Mouse (Mus musculus) large intestine, adult 2 months (tissue): ENCODE measurements around the gene Pard3. TPM values are rescaled to one million over a fixed set of nuclear protein-coding genes. Genes with fewer than 3 reads are reported as not detected.

Experiments
- DNase-seq: peaks from one replicate; pipeline ENCODE4 v3.0.0-alpha.2; 2012; ENCODE audit warnings: low read depth, low spot score
- WGBS: fragments of 180-500 bp; shearing (Covaris S2); methylation state at CpG from one replicate; pipeline ENCODE4 v1.1.7; 2018; 5-methylcytosine and 5-hydroxymethylcytosine counted together
- polyA plus RNA-seq: library from polyadenylated mRNA; depleted of rRNA; stranded (reverse); fragments of >200 nt; gene quantifications from 2 replicates; pipeline ENCODE4 v1.2.3, GENCODE M21; 2012

Gene Pard3
- polyA plus RNA-seq, 1 experiment = 19.0 TPM

DNA sequence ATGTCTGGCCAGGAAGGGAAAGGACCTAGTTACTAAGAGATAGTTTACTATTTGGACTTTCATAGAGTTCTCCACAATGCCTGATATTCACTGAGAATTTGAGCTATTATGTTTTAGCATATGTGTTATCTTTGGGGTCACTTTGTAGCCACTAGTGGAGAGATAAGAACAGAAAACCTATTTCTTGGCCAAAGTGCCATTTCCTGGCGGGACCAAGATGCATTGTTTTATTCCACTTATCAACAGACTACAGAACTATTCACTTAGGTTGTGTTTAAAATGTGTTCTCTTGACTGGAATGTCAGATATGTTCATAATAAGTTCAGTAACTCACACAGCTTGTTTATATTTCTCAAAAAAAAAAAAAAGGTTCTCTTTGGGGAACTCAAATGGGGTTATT is 441.6 kb downstream of the Pard3 start:
- DNase-seq = no peak
- WGBS = 92% methylated on average over 1 of the region's 1 CpGs

DNA sequence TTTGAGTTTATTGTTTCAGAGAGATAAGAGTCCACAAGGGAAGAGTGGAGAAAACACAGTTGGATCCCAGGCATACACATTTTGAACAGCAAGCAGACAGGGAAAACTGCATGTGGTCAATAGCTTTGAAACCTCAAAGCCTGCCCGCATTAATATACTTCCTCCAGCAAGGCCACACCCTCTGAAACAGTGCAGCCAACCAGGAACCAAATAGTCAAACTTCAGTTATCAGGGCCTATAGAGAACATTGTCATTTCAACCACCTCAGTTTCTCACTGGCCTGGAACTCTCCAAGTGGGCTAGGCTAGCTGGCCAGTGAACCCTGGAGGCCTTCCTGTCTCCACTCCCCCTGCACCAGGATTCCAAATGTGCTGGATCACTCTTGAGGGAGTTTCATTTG is 442.6 kb downstream of the Pard3 start:
- WGBS = 57% methylated on average over 1 of the region's 1 CpGs
- no peak for DNase-seq

DNA sequence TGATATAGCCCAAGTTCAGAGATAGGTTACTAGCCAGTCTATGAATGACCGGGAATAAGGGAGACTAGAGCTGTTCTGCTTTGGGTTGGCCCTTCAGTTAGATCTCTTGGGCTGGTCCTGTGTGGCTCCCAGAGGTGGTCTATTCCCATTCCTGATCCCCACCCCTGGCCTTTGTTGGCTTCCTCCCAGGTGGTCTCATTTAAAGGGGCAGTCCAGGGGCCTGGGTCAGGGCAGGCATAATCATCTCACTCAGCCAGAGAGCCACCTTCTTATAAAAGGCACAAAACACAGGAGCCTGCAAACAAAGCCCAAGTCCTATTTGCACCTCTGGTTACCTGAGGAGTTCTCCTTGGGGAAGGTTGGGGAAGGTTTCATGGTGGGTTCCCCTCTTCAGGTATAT is 447.6 kb downstream of the Pard3 start:
- DNase-seq = no peak
- WGBS = 97% methylated on average over 1 of the region's 1 CpGs

DNA sequence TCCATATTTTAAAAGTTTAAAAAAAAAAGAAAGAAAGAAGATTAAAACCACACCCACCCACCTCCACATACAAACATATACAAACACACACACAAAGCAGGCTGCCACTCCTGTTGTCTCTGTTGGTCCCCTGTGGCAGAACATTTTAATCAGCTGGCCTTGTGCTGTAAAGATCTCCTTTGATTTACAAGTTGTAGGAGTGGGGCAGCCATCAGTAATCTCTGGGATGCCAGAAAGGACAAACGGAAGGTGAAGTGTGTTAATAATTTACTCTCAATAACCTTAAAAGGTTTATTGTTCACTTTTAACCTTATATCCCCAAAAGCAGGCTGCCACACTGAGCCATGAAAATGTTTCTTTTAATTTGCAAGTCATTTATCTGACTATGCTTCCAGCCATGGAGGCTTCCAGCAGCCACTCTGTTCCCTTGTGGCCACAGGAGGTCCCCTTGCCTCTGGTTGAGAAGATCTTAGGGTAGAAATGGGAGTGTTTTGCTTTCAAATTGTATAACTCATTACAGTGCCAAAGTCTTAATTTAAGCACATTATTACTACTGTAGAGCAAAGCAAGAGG is 448.4 kb downstream of the Pard3 start:
- 20% methylated on average over 1 of the region's 1 CpGs for WGBS
- no peak for DNase-seq

DNA sequence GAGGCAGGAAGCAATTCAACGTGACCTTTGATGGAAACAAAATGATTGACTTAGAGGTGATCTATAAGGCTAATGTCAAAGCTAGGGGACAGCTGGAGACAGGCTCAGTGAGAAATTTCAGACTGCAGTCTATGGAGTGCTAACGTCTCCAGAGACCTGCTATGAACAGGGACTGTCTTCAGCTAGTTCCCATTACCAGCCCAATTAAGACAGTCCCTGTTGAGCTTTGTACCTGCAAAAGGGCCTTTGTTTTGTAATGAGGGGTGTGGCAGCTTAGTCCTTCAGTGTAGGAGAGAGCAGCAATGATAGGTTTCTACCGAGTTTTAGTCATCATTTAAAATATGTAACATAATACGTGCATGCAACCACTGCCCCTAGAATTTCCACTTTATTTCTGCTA is 448.9 kb downstream of the Pard3 start:
- peak; percentile 45 for DNase-seq
- 37% methylated on average over 4 of the region's 4 CpGs for WGBS

DNA sequence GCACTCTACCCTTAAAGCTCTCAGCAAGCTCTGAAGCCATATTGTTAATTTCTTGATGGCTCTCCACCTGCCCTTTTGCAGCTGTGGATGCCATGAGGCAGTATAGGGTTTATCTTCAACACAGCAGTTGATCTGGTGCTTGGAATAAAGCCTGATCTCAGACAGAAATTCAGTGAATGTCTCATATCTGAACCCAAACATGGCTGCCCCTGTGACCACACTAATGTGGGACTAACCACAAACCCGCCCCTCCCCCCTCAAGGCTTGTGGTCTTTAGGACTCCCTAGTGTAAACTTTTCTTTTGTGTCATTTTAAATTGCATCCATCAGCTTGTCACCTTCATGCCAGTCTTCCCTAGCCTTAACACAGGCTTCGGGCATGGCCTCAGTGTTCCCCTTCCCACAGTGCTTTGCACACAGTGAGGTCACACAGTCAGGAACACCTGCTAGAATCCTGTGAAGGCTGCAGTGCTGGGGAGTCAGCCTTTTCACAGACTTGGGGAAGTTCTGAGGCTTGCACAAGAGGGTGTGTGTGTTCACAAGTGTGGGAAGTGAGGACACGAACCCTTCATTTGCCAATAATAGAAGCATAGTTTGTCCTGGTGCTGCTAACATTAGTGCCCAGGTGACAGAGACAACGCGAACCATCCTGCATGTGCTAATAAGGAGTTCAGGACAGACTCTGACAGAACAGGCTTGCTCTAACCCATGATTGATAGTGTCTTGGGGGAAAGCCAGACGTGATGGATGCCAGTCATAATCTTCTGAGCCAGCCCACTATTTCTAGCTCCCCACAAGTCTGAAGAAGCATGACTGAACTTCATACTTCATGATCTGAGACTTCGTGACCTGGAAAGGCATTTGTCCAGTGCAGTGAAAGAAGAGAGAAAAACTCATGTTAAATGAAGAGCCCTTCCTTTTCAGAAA is 451.4 kb downstream of the Pard3 start:
- WGBS = 66% methylated on average over 7 of the region's 7 CpGs
- no peak for DNase-seq

DNA sequence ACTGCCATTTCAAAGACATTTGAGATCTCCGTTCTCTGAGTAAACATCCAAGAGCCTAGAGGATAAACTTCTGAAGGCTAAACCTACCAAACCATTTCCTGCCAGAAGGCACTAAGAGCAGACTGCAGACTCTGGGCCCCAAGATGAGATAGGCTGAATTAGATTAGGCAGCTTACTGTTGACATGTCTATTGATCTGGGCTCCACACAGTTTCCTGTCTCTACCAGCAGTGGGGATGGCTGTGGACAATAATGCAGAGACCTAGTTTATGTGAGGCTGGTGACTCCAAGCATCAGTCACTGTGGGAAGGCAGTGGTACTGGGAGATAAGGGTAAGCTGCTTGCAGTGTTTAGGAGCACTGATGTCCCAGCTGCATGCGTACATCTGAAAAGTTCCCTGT is 452.4 kb downstream of the Pard3 start:
- WGBS = 58% methylated on average over 2 of the region's 2 CpGs
- DNase-seq = no peak

DNA sequence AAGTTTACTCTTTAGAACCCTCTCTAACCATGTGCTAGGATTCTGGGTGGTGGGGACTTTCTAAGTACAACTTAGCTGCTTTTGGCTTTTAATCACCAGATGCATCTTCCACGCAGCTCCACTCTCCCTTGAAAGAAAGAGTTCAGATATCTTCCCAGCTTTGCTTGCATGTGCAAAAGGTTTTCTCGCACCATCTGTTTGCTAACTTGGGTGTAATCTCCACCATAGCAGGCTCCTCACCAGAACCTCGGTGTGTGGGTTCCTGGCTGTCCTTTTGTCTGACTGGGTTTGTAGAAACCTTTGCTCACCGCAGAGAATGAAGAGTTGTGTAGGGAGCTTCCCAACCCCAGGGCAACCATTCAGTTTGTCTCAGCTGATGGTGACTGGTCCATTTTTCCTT is 462.0 kb downstream of the Pard3 start:
- no peak for DNase-seq
- 84% methylated on average over 4 of the region's 4 CpGs for WGBS

DNA sequence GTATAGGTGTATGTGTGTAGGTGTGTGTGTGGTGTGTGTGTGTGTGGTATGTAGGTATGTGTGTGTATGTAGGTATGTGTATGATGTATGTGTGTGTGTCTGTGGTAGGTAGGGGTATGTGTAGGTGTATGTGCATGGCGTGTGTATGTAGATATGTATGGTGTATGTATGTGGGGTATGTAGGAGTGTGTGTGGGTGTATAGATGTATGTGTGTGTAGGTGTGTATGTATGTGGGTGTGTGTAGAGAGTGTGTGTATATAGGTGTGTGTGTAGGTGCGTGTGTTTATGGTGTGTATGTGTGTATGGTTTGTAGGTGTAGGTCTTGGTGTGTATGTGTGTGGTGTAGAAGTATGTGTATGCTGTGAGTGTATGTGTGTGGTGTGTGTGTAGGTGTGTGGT is 464.6 kb downstream of the Pard3 start:
- 100% methylated on average over 2 of the region's 2 CpGs for WGBS
- DNase-seq = no peak

DNA sequence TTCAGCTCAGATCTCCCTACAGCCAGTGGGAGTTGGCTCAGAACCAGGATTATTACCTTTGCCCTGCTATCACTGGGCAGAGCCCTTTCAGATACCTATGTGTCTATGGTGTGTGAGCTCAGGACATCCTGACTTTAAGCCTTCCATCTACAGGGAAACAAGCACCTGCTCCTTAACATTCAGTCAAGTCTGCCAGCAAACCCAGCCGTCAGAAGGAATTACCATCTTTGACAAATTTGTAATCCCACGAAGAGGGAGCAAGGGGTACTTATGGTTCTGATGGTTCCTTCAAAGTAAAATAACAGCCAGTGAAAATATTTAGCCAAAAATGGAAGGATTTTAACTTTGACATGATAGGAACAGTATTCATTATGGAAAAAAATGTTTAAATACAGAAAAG is 466.1 kb downstream of the Pard3 start:
- no peak for DNase-seq
- WGBS = 69% methylated on average over 2 of the region's 2 CpGs

DNA sequence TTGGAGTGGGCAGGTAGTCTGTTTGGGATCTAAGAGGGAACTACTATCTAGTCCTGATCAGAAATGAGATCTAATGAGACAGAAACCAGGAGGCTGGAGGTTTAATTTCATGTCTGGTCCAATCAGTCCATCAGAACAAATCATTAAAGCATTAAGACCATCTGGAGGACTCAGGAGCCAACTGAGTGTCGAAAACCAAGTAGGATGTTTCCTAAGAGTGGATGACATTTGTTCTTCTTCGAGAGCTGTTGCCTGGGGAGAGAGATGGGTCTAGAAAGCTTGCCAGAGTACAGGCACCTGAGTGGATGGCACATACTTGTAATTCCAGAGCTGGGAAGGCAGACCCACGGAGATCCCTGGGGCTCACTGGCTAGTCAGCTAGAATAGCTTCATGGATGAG is 468.2 kb downstream of the Pard3 start:
- no peak for DNase-seq
- 81% methylated on average over 3 of the region's 3 CpGs for WGBS

DNA sequence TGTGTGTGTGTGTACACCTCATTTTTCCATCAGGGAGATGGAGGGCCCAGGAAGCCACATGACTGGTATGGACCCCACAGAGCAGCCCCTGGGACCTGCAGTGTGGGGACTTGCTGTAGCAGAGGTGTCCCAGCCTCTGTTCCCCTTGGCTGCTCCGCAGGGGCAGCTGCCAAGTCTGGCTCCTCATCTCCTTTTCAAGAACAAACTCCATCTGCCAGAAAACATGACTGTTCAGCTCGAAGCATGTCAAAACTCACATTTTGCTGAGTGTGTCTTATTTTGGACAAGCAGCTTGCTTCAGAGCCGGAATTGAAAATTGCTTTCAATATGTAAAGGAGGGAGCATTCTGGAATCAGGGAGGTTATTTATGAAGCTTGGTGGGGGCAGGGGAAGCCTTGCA is 471.1 kb downstream of the Pard3 start:
- DNase-seq = no peak
- WGBS = 74% methylated on average over 3 of the region's 3 CpGs

DNA sequence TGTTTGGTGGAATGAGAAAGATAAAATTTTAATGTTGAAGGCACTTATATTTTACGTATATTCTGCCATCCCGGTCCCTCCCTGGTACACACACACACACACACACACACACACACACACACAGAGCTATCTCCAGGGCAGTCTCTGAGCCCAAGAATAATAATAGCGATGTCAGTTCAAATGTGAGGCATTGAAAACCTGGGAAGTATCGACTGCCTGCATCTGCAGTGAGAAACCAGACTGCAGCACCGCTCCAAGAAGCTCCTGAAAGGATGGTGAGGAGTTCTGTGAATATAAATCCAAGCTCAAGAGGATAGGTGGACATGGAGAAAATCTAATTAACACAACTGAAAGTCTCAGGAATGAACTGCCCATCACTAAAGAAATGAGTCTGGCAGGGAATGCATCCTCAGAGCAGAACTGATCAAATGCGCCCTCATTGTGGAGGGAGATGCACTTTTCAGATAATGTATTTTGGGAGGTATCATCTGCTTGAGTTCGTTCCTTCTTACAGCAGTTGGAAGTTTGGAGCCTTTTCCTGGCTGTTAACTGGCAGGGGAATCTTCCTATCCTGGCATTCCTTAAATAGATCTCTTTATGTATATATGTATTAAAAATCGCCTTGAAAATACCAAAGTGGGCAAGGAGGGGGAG is 471.6 kb downstream of the Pard3 start:
- WGBS = 92% methylated on average over 8 of the region's 8 CpGs
- DNase-seq = no peak

DNA sequence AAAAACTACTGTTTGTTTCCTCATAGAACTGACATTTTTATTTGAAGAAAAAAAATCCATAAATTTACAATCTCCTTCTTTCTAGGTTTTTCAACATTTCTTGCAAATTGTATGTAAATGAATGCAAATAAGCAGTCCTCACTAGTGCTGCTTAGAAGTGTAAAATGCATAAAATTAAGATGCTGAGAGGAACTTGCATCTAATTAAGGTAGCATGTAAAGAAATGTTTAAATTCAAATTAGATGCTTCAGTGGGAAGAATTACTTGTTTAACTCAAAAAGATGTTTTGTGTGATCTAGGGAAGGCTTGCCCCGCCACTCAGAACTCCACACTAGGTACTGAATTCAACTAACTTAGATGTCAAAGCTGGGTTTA is 472.1 kb downstream of the Pard3 start:
- WGBS = 96% methylated on average over 1 of the region's 1 CpGs

DNA sequence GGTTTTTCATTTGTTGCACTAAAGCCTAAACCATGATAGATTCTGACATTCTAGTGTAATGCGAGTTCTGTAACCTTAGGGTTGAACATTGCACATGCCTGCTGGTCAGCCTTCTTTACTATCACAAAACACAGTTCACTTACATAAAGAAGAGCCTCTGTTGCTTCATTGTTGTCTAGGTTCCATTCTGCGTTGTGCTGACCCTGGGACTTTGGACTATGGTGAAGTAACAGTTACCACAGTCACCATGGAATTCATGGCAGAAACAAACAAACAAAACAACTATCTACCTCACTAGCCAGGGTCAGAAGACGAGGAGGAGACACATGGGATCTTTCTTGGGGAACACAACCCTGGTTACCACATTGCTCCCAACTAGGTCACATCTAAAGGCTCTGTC is 476.1 kb downstream of the Pard3 start:
- no peak for DNase-seq
- 60% methylated on average over 3 of the region's 3 CpGs for WGBS

More for the DNA sequence above, 472.1 kb downstream of the Pard3 start:
- DNase-seq = no peak

DNA sequence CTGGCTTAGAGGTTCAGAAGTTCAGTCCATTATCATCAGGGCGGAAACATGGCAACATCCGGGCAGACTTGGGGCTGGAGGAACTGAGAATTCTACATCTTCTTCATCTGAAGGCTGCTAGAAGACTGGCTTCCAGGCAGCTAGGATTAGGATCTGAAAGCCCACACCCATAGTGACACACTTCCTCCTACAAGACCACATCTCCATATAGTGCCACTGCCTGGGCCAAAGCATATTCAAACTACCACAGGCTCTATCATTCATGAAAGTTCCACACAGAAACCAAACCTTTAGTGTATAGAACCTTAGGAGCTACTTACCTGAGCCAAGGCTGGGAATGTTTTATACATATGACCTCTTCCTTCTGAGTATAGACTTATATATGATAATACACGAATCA is 476.6 kb downstream of the Pard3 start:
- WGBS = 92% methylated on average over 3 of the region's 3 CpGs
- no peak for DNase-seq

DNA sequence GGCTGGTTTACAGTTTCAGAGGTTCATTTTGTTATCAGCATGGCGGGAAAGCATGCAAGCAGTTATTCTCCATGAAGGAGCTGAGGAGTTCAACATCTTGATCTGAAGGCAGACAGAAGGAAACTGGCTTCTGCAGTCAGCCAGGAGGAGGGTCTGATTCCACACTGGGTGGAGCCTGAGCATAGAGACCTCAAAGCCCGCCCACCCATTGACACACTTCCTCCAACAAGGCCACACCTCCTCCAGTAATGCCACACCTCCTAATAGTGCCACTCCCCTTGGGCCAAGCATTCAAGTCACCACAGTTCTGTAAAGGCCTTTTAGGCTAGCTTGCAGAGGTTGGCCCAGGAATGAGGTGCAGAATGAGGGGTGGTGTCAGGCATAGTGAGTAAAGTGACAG is 478.5 kb downstream of the Pard3 start:
- DNase-seq = no peak
- 90% methylated on average over 2 of the region's 2 CpGs for WGBS

DNA sequence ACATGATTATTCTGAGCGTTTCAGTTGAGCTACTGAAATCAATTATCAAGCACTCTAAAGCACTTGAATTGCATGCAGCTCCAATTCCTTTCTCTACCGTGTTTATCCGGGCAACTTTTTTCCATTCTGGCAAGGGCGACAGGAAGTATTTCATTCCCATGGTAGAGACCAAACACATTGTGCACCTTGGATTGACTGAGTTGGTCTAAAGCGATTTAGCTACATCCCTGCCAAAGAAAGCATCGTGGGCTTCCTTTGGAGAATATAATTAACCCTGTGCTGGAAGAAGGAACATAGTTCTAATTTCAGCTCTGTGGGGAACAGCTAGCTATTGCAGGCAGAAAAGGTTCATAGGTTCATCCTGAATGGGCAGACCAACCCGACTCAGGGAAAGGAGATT is 480.0 kb downstream of the Pard3 start:
- no peak for DNase-seq
- WGBS = 68% methylated on average over 7 of the region's 7 CpGs

DNA sequence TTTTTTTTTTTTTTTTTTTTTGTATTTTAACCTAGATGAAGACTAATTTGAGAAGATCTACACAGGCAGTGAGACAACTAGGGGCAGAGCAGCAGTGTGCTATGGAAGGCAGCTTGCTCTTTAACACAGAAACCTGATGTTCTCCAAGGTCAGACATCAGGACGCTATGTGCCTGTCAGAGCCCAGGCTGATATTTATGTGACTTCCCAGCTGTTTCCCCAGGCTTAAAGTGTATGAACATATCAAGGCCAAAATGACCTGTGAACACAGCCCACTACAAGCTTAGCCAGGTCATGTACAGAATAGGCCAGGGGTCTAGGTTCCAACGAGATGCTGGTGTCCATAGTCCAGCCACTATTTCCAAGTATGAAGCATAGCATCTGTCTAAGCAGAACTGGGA is 482.5 kb downstream of the Pard3 start:
- 96% methylated on average over 2 of the region's 2 CpGs for WGBS
- DNase-seq = no peak

DNA sequence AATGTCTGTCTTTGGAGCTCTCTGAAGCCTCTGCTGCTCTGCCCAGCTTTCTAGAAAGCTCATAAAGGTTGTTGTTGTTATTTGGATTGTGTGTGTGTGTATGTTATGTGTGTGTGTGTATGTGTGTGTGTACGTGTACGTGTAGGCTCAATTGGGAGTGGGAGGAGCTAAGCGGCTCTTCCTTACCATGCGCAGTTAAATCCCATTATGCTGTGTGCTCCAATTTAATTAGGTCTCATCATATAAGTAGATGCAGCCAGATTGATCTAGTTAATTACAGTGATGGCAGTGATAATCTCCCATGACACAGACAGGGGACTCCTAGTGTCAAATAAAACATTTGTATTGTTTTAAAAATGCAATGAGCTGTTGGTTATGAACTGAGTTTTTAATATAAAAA is 487.2 kb downstream of the Pard3 start:
- 90% methylated on average over 4 of the region's 4 CpGs for WGBS
- no peak for DNase-seq

DNA sequence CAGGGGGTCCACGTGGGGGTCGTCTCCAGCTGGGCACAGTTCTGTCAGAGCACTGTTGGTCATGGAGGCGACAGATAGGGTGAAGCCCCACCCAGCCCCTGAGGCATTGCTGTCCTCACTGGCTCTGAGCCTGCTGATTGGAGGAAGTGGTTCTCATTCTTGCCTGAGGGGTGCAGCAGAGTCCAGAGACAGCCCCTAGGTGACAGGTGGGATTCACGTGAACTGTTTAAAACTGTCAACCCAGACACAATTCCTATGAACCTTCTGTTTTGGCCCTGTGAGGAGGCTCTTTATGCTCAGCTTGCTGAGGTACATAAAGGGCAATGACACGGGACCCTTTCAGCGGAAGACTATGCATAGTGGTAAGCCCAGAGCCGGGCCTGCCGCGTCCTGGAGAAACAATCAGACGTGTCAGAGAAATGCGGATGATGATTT is 488.5 kb downstream of the Pard3 start:
- DNase-seq = no peak
- WGBS = 67% methylated on average over 11 of the region's 11 CpGs
